Mouse (Mus musculus) adrenal gland, adult 8-10 months (tissue): ENCODE data around the gene Fcer2a. TPM values are rescaled to one million over a fixed set of nuclear protein-coding genes. Genes with fewer than 3 reads are reported as not detected.
A peak's percentile ranks its signal among the peaks of the same experiment; 100 is the strongest.

ENCODE experiments used
- DNase-seq: peaks from one replicate; pipeline ENCODE4 v3.0.0; 2022
- total RNA-seq, 4 experiments: library from RNA; stranded (reverse); gene quantifications; 2 replicates each; pipeline ENCODE4 v1.2.4; 2022

The Fcer2a gene
- under 1 TPM; 0.12 to 0.54 (median 0.45) TPM for total RNA-seq

DNA sequence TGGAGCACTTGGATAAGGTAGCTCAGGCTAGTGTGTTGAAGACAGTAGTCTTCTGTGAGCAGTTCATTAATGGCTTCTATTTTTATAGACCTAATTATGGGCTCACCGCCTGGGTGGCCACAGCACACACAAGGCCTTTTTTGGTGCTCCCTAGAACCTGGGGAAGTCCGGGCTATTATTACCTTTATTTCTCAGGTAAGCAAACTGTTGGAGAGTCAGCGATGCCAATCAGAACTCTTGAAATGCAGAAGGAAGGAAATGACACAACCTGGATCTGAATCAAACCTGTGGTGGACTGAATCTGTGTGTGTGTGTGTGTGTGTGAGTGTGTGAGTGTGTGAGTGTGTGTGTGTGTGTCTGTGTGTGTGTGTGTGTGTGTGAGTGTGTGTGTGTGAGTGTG is at the start of gene Fcer2a:
Gene Fcer2a, minus strand, starts transcription at position 55 of the 400 bp plus-strand sequence.
- DNase-seq, result no peak

DNA sequence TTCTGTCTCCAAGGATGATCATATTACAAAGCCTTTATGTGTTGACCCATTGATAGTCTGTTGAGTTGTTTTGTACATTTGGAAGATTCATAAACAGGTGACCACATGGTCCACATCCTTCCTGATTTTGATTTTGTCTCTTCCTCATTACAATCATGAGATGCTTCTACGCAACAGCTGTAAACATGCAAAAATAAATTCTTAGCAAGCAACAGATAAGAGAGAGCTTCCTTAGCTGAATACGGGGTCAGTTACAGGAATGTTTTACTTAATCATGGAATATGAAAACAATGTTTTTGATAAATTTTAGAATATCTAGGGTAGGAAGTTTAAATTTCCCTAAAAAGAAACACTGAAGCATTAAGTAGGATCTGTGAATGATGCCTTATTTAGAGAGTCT is 43.0 kb upstream of the Fcer2a start:
- DNase-seq, result no peak

DNA sequence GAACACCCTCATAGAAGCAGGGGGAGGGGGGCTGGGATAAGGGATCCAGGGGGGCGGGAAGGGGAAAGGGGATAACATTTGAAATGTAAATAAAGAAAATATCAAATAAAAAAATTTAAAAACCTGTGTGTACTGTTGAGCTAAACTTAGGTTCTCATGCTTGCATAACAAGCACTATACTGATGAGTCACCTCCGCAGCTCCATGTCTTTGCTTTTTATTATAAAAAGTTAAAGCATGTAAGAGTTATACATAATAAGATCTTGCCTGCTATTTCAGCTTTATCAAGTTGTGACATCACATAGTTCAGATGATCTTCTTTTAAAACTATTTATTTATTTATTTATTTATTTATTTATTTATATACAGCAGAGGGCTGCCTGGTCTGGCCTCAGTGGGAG is 41.6 kb upstream of the Fcer2a start:
- no peak for DNase-seq

DNA sequence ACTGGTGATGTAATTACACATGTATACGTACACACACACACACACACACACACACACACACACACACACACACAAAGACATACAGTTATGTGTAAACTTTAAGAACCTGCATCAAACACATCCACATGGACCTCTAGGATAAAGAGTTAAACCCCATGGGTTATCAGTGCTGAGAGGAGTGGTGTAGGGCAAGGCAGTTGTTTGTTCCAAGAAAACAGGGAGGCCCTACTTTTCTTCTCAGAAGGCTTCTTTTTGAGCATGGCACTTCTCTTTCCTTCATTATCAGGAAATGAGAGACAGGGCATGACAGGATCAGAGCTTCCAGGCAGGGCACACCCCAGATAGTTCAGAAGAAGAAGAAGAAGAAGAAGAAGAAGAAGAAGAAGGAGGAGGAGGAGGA is 40.1 kb upstream of the Fcer2a start:
- no peak for DNase-seq

DNA sequence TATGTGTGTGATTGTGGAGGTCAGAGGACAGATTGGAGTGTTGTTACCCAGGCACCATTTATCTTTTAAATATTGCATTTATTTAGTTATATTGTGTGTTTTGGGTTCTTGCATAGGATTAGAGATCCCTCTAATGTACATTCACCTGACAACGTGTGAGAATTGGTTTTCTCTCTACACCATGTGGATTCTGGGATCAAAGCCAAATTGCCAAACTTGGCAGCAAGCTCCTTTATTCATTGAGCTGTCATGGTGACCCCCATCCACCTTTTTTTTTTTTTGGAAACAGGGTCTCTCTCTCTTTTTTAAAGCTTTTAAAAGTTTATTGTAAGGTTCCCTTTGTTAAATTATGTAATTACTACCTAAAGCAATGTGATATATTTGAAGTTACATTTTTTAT is 27.1 kb upstream of the Fcer2a start:
- no peak for DNase-seq

DNA sequence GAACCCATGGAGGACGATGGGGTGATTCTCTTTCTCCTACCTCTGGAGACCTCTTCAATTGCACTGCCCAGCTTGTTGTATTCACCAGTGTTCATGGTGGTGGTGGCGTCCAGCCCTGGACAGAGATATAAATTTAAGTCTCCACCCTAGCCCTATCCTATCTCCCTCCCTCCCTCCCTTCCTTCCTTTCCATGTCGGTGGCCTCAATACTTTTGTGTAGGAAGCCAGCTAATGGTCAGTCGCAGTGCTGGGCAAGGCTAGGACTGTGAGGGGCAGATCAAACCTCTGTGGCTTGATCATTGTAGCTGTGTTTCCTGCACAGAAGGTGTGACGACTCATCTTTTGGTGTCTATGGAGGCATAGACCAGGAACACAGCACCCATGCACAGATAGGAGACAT is 26.6 kb upstream of the Fcer2a start, which contains the start of gene Clec4g:
Gene Clec4g, minus strand, starts transcription at position 101 of the 400 bp plus-strand sequence.
- DNase-seq, result no peak

DNA sequence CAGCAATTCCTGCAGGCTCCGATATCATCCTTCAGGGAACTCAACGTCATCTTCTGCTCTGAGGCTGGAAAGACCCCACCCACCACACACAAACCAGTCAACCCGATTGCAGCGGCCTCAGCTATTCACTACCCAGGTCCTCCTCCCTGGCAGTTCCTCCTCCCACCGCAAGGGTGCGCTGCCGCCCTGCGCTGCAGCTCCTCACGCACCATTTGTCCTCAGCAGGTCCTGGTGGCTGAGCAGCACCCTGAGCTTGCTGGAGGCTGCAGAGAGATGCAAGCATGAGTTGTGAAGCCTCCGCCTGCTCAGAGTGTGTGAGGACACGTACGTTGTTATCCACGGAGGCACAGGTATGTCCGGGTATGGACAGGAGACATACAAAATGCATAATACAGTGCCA is 24.6 kb upstream of the Fcer2a start:
- peak; percentile 32 for DNase-seq

DNA sequence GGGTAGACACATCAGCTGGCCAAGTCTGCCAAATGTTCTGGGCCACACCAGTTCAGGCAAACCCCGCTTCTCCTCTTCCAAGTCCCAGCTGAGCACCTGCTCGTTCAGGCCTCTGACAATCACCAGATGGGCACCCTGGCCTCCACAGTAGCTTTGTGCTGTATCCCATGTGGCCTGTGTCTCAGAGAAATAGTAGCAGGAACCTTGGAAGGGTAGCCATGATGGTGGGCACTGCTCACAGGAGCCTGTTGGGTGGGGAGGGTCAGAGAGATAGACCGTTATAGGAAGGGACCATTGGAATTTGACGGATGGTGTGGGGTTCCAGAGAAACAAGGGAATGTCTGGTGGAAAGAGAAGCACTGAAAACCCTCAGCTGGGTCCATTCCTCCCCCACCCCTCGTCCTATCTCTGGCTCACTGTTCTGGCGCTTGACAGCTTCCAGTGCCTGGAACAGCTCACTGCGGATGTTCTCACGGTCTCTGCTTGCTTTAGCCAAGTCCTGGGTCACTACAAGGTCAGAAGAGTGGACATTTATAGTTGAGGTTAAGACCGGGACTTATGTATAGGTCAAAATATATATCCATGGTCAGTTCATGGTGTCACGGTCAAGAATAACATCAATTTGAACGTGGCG is 23.5 kb upstream of the Fcer2a start:
- no peak for DNase-seq

DNA sequence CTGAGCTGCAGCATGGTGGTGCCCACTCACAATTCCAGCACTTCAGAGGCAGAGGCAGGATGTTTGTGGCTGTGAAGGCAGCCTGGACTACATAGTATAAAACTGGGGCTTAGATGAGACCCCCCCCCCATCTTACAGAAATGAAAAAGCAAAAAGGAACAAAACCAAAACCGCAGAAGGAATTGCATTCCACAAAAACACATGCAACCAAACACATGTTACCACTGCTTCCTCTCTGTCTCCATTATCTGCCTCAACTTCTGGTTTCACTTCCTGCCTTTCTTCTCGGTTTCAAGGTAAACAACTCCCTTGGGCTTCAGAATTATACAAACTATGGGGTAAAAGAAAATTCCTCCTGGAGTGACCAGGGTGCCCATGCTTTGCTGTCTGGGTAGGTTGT is 17.7 kb upstream of the Fcer2a start:
- DNase-seq, result no peak

DNA sequence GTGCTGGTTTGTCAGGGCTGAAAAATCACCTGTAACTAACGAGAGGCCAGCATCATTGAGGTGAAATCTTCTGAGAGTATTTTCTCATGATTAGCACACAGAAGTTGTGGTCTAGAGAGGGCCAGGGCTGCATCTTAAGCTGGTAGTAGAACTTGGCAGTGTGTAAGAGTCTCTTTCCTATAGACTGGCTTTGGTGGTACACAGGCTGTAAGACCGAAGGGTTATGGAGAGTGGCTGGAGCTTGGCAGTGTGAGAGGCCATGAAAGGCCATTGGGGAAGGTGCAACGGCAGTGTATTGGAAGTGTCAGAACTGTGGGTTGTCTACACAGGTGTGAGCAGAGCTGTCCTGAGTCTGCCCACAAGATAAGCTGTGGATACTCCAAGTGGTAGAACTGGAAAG is 16.3 kb upstream of the Fcer2a start:
- DNase-seq, result no peak

DNA sequence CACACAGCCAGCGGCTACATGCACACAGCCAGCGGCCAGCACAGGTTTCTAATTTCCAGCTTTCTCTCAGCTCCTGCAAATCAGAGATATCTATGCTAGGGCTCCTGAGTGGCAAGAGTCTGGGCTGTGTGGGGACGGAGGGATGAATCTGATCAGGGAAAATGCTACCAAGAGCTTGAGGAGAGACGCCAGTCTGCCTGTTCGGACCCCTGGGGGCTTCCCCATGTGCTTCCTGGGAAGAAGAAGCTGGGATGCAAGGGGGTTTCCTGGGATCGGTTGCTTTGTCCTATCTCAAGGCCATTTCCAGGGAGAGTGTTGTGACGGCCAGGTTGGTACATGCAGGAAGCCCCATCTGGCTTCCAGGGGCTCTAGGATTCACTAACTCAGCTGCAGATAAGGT is 13.6 kb upstream of the Fcer2a start:
- no peak for DNase-seq

DNA sequence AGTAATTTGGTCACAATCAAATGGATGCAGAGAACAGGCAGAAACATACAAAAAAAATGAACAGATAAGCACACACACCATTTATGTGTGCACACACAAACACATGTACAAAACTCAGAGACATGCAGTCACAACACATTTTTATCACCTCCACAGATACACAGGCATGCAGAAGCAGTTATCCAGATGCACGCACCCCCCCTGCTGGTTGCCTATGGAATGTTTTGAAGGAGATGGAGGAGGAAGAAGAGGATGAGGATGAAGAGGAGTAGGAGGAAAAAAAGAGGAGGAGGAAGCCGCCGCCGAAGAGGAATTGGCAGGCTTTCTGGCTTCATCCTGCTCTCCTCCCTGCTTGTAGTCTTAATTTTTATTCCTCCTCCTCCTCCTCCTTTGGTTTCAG is 11.7 kb upstream of the Fcer2a start:
- DNase-seq, result no peak

DNA sequence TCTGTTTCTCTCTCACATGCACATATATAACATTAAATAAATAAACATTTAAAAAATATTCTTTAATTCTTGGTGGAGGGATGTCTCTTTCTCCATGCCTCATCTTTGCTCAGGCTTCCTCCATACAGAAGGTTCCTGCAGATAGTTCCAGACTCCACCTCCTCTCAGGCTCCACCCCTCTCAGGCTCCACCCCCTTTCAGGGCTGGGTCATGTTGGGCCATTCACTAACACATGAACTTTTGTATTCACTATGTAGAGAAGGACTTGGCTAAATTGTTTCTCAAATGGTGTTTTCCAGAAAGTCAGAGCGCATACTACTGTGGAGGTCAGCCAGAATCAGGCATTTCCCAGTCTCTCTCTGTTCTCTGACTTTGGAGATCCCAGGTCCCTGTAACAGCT is 7.5 kb upstream of the Fcer2a start:
- no peak for DNase-seq

DNA sequence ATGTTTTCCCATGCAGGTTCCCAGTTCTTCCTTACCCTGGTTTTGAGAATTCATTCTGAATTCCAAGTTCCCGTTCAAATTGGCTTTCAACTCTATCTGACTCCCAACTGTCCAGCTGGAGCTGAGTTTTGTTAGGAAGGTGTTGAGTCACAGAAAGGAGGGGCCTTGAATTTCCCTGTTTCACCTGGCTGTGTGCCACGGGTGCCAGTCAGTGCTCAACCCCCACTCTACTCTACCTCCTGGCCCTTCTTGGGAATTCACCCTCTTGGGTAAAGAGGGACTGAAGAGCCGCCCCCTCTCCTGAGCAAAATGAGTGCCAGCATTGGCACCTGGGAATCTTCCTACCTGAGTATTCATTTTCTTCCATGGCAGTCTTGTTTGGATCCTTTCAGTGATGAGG is 3.2 kb downstream of the Fcer2a start:
- no peak for DNase-seq

DNA sequence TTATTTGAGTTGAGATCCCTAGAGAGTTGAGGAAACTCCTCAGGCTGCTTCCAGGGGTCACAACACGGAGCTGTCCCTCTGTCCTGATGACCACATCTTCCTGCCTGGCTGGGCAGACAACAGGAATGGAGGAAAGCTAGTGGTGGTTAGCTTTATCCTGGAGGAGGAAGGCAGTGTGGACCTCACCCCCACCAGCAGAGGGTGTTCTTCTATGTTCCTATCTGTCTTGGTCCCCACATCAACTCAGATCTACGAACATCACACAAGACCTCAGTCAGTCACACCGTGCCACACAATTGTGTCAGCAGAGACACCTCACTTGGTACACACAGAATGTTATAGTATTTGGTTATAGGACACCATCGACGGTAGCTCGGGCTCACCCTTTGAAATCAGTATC is 6.4 kb downstream of the Fcer2a start:
- no peak for DNase-seq

DNA sequence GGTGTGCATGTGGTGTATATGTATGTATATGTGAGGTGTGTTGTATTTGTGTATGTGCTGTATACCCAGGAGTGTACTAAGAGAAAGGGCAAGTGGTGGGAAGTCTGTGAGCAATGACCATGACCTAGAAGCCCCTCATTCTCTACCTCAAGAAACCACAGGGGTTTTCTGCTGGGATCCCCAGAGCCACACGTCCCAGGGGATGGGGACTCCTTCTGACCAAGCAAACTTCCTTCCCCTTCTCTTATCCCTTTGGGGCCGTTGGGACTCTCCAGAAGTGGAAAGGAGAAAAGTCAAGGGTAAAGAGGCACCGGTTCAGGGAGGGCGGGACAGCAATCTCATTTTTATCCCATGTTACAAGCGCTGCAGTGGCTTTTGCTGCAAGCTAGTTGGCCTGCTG is 8.6 kb downstream of the Fcer2a start:
- no peak for DNase-seq

DNA sequence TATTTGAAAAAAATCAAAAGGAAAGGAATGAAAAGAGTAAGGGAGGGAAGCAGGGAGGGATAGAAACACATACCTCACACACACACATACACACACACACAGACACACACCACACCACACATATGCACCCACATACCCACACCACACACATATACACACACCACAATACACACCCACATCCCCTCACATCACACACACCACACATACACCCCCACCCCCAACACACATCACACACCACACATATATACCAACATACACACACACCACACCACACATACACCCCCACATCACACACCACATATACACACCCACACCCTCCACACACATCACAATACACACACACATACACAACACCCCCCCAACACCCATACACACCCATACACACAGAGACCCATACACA is 9.4 kb downstream of the Fcer2a start:
- DNase-seq, result no peak

DNA sequence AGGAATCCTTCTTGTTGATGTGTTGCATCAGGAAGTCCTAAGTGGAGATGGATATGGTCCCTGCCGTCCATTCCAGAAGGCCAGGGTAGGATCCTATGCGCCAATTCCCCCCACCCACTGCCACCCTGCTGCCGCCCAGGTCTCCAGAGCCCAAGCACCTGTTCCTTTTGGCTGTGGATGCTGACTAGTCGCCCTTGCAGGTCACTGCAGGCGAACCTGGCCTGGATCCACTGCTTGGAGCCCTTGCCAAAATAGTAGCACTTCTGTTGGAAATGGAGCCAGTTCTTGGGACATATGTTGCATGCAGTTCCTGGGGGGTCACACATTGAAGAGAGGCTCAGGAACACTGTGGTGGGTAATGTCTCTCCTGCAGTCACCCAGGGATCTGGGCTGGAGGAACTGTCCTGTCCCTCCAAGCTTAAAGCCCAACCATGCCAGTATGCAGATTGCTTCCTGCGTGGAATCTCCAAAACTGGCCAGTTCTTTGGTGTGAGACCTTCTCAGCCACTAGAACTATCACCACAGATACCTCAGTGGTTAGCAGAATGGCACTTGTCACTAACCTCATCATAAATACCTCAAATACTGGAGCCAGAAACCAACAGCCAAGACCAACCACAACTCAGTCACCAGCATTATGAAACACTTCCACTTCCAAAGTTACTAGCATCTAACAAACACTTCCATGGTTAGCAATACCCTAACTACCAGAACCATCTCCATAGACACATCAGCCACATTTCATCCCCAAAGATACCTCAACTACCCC is 10.4 kb downstream of the Fcer2a start:
- no peak for DNase-seq

DNA sequence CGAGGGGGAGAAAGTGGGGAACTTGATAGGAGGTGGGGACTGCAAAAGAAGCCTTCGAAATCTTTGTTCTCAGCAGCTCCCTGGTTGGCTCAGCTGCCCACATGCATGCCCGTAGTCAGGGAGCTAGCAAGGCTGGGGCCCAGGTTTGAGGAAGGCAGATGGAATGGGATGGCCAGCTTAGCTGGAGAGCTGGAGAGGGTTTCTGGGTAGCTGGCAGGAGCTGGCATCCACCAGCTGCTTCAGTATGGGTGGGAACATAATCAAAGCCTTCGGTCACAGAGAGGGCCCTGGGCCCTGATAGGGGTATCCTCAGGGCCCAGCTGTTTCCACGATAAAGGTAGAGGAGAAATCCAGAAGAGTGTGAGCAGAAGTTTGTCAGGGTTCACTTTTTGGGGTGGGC is 11.5 kb downstream of the Fcer2a start:
- DNase-seq, result no peak

DNA sequence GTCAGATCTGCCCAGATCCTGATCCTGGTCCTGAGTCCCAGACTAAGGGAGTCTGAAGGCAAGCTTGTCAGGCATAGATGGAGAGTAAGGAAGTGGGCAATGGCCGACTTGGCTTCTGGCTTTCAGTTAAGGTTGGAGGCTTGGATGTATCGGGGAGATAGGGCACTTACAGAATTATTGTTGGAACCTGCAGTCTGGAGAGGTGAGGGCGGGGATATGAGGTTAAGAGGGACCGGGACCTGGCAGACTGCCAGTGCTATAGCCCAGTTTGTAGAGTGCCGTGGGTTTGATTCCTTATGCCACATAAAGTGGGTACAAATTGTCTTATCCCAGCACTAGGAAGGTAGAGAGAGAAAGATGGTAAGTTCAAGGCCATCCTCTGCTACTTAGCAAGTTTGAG is 14.3 kb downstream of the Fcer2a start:
- no peak for DNase-seq

DNA sequence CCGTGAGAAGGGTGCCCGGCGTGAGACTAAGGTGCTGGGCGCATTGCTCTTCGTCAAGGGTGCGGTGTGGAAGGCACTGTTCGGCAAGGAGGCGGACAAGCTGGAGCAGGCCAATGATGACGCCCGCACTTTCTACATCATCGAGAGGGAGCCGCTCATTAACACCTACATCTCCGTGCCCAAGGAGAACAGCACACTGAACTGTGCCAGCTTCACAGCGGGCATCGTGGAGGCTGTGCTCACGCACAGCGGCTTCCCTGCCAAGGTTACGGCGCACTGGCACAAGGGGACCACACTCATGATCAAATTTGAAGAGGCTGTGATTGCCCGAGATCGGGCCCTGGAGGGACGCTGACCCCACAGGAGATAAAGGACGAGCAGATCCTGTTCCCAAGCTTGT is 14.7 kb downstream of the Fcer2a start:
- no peak for DNase-seq

DNA sequence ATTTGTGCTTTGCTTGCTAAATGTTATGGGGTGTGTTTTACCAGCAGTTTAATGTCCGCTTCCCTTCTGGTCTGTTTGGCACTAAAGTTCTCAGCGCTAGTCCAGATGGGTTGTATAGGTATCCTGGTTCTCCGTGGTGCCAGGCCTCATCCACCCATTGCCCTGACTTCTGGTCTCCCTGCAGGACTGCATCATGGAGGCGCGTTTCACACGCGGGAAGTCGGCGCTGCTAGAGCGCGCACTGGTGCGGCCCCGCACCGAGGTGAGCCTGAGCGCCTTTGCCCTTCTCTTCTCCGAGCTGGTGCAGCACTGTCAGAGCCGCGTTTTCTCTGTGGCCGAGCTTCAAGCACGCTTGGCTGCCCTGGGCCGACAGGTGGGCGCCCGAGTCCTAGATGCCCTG is 15.1 kb downstream of the Fcer2a start:
- DNase-seq, result no peak

DNA sequence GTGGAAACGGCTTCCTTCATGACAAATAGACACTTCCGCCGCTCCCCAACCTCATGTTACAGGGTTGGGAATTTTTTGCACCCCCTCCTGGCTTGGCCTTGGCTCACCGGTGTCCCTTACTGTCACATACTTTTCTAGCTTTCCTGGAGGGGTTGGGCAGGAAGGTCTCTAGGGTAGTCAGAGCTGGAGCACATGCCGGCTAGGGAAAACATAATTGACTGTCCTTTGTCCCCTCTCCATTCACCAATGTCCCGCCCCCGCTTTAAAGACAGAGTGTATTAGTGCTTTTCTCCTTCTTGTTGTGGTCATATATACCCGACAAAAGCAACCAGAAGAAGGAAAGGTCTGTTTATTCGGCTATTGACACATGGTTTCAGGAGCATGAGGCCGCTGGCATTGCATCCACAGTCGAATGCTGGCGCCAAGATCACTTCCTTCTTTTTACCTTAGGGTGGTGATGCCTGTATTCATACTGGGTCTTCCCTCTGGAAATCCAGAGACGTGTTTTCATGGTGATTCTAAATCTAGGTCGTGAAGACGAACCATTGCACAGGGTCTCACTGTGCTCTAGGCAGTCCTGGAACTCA is 16.9 kb downstream of the Fcer2a start:
- no peak for DNase-seq
